Mouse (Mus musculus) adrenal gland, postnatal 25 days (tissue): ENCODE results near the gene Nsmce1. TPM values are rescaled to one million over a fixed set of nuclear protein-coding genes. Genes with fewer than 3 reads are reported as not detected.

Source experiments
- DNase-seq: peaks from one replicate; pipeline ENCODE4 v3.0.0; 2021; ENCODE audit warnings: mixed read lengths
- long read RNA-seq: library from polyadenylated mRNA; stranded (forward); transcript quantifications from one replicate; pipeline ENCODE4 v2.0.0, GENCODE M21; 2021
- total RNA-seq: library from RNA; stranded (reverse); gene quantifications from 2 replicates; pipeline ENCODE4 v1.2.3, GENCODE M21; 2021

Nsmce1 gene
- 44.4 and 58.5 TPM in 2 replicates for total RNA-seq
- long read RNA-seq, transcript Nsmce1-201 (8 exons, 1,120 nt) = major isoform, 41 of 64 reads
- long read RNA-seq, partial matches to known transcripts = 14 of 64 reads
- long read RNA-seq, other reads (novel, unspliced or antisense) = 9 of 64 reads

- DNase-seq = peak; percentile 92
Measured at GRCm38 (mm10) chr7:125490947-125491735, at the start of gene Nsmce1. Nsmce1 (minus strand) TSS chr7:125491596.

- no peak for DNase-seq
Measured at GRCm38 (mm10) chr7:125541026-125541425, 49.6 kb upstream of the Nsmce1 start.

- no peak for DNase-seq
Measured at GRCm38 (mm10) chr7:125539351-125539750, 48.0 kb upstream of the Nsmce1 start.

GRCm38 (mm10) chr7:125527901-125528580 is 36.6 kb upstream of the Nsmce1 start:
- no peak for DNase-seq

GRCm38 (mm10) chr7:125527186-125527585 is 35.8 kb upstream of the Nsmce1 start:
- DNase-seq = no peak

GRCm38 (mm10) chr7:125523051-125523450 is 31.7 kb upstream of the Nsmce1 start:
- DNase-seq = peak; percentile 35

GRCm38 (mm10) chr7:125519715-125520114 is 28.3 kb upstream of the Nsmce1 start:
- DNase-seq = no peak

- no peak for DNase-seq
Measured at GRCm38 (mm10) chr7:125517470-125517869, 26.1 kb upstream of the Nsmce1 start.

- DNase-seq = no peak
Measured at GRCm38 (mm10) chr7:125516723-125517122, 25.3 kb upstream of the Nsmce1 start.

GRCm38 (mm10) chr7:125515081-125515853 is 23.9 kb upstream of the Nsmce1 start:
- DNase-seq = no peak

- DNase-seq = no peak
Measured at GRCm38 (mm10) chr7:125511852-125512251, 20.5 kb upstream of the Nsmce1 start.

- no peak for DNase-seq
Measured at GRCm38 (mm10) chr7:125511432-125511831, 20.0 kb upstream of the Nsmce1 start.

GRCm38 (mm10) chr7:125507279-125507678 is 15.9 kb upstream of the Nsmce1 start:
- no peak for DNase-seq

- no peak for DNase-seq
Measured at GRCm38 (mm10) chr7:125505568-125505967, 14.2 kb upstream of the Nsmce1 start.

- DNase-seq = no peak
Measured at GRCm38 (mm10) chr7:125504618-125505017, 13.2 kb upstream of the Nsmce1 start.

- no peak for DNase-seq
Measured at GRCm38 (mm10) chr7:125503374-125504092, 12.1 kb upstream of the Nsmce1 start.

GRCm38 (mm10) chr7:125500879-125501278 is 9.5 kb upstream of the Nsmce1 start:
- no peak for DNase-seq

GRCm38 (mm10) chr7:125499927-125500868 is 8.8 kb upstream of the Nsmce1 start:
- no peak for DNase-seq

- DNase-seq = no peak
Measured at GRCm38 (mm10) chr7:125495864-125496440, 4.6 kb upstream of the Nsmce1 start.

- DNase-seq = no peak
Measured at GRCm38 (mm10) chr7:125492551-125492950, 1.2 kb upstream of the Nsmce1 start.
